ENCODE assay signal across 9 mouse cellular contexts in genomic region chr3:122074334-122074733, GRCm38 (mm10). TPM values are rescaled to one million over a fixed set of nuclear protein-coding genes. Genes with fewer than 3 reads are reported as not detected.
DNase-seq lines count a peak whose midpoint lies in the region; ATAC-seq lines count a peak whose summit lies in the region.
"Had no signal": no experiment of that assay in that cellular context is flagged by ENCODE, and none has a peak within 500 bp of the region (broad histone marks: within the 10 kb centered on the region; RNA-seq: fewer than 3 reads in every experiment).

No protein-coding gene starts in this region.

- peaks cover 10% of the 10 kb centered on the region for H3K27me3 ChIP-seq in hindbrain, embryonic 10.5 days (ENCODE audit: insufficient read depth, poor library complexity, severe bottlenecking)
- H3K27me3 ChIP-seq in limb, embryonic 11.5 days (ENCODE audit: control insufficient read depth, insufficient read depth, low read length), result no peaks in the 10 kb centered on the region
- no peaks in the 10 kb centered on the region for H3K27me3 ChIP-seq in neural tube, embryonic 15.5 days (replicated peaks)

- peak overlapping the region; percentile 77 for H3K27ac ChIP-seq in hindbrain, embryonic 10.5 days
- H3K27ac ChIP-seq in limb, embryonic 11.5 days (replicated peaks; ENCODE audit: low read depth, low read length), result peak overlapping the region; percentile 55; the same call in 1 of the 2 replicates
- H3K27ac ChIP-seq in neural tube, embryonic 15.5 days (replicated peaks), result peak overlapping the region; percentile 69

- 25% methylated on average over 10 of the region's 10 CpGs for WGBS in hindbrain, embryonic 10.5 days
- 29% methylated on average over 10 of the region's 10 CpGs for WGBS in limb, embryonic 11.5 days
- WGBS in neural tube, embryonic 15.5 days, result 30% methylated on average over 10 of the region's 10 CpGs

- DNase-seq in heart, adult 18-20 months, result peak; percentile 46 to 50
- DNase-seq in heart, adult 8-10 months (ENCODE audit: low spot score), result no peak
- no peak for DNase-seq in hindbrain, embryonic 10.5 days (ENCODE audit: low spot score)
- peak; percentile 41 for DNase-seq in limb, embryonic 11.5 days (ENCODE audit: low spot score)
- no peak for DNase-seq in urinary bladder, postnatal 4 days (ENCODE audit: low spot score in 2 of 2)
- DNase-seq in right cerebral cortex, adult 18-20 months, result no peak

- H3K4me1 ChIP-seq in hindbrain, embryonic 10.5 days (replicated peaks), result peaks cover 33% of the 10 kb centered on the region
- H3K4me1 ChIP-seq in limb, embryonic 11.5 days (ENCODE audit: control insufficient read depth, insufficient read depth, low read length), result peaks cover 26% of the 10 kb centered on the region
- peaks cover 23% of the 10 kb centered on the region for H3K4me1 ChIP-seq in neural tube, embryonic 15.5 days

- no peaks in the 10 kb centered on the region for H3K9me3 ChIP-seq in hindbrain, embryonic 10.5 days
- no peaks in the 10 kb centered on the region for H3K9me3 ChIP-seq in limb, embryonic 11.5 days (ENCODE audit: control insufficient read depth, low read length)
- H3K9me3 ChIP-seq in neural tube, embryonic 15.5 days (replicated peaks), result no peaks in the 10 kb centered on the region

- H3K4me2 ChIP-seq in limb, embryonic 11.5 days (ENCODE audit: low read depth, severe bottlenecking), result no peak overlapping the region
- no peak overlapping the region; the same call in 1 of the 2 replicates for H3K4me2 ChIP-seq in neural tube, embryonic 15.5 days

- H3K9ac ChIP-seq in limb, embryonic 11.5 days (ENCODE audit: low read length), result no peak overlapping the region
- H3K9ac ChIP-seq in neural tube, embryonic 15.5 days (replicated peaks), result no peak overlapping the region

- no peak overlapping the region for H3K4me3 ChIP-seq in hindbrain, embryonic 10.5 days
- H3K4me3 ChIP-seq in limb, embryonic 11.5 days (ENCODE audit: low read depth, low read length), result no peak overlapping the region
- H3K4me3 ChIP-seq in neural tube, embryonic 15.5 days (replicated peaks), result no peak overlapping the region
- H3K4me3 ChIP-seq: erythroblast, embryonic 14.5 days had no signal

- H3K36me3 ChIP-seq in hindbrain, embryonic 10.5 days, result no peaks in the 10 kb centered on the region
- H3K36me3 ChIP-seq in limb, embryonic 11.5 days (ENCODE audit: control insufficient read depth, insufficient read depth, low read length), result no peaks in the 10 kb centered on the region
- H3K36me3 ChIP-seq in neural tube, embryonic 15.5 days, result no peaks in the 10 kb centered on the region

- ATAC-seq in limb, embryonic 11.5 days (ENCODE audit: insufficient number of reproducible peaks, low FRiP score, low TSS enrichment, low read depth), result peak; percentile 59; the same call in 1 of the 2 replicates
- ATAC-seq in neural tube, embryonic 15.5 days (ENCODE audit: low FRiP score), result no peak
- no peak for ATAC-seq in granulocyte monocyte progenitor cell, adult 5-6 weeks (replicated peaks; ENCODE audit: poor library complexity, severe bottlenecking)

RNA-seq across cellular contexts. Expression of gene Abca4, which starts 30.1 kb away (rescaled TPM):
- 1 to 10 TPM; 1.7 to 2.1 TPM for total RNA-seq in heart, adult 18-20 months (2021)
- total RNA-seq in heart, adult 8-10 months (2022), result 1 to 10 TPM; 1.8 to 2.7 (median 2.3) TPM
- 2.1 and 2.3 TPM in 2 replicates for polyA plus RNA-seq in hindbrain, embryonic 10.5 days (2016; fragmentation: Nextera tagmentation; extraction: Ambion mirVana)
- polyA plus RNA-seq in limb, embryonic 11.5 days (2014; fragmentation: Nextera tagmentation; extraction: Ambion mirVana), result 2.0 and 2.4 TPM in 2 replicates
- 0.97 and 1.0 TPM in 2 replicates for polyA plus RNA-seq in neural tube, embryonic 15.5 days (2015; fragmentation: Nextera tagmentation; extraction: Ambion mirVana)
- 0.64 TPM in 1 of 2 replicates, not detected in the other for total RNA-seq in granulocyte monocyte progenitor cell, adult 5-6 weeks (2014; fragmentation: Nextera tagmentation)
- total RNA-seq in granulocyte monocyte progenitor cell, adult 5-6 weeks (2017), result 0.52 TPM in 1 of 2 replicates, not detected in the other

Comparison
In these comparisons a context has a peak if more than half of its experiments do, and no peak if none do; other contexts are left out.
1. DNase-seq: peak in heart, adult 18-20 months (2 of 2) and limb, embryonic 11.5 days (single experiment); none in heart, adult 8-10 months (single experiment), hindbrain, embryonic 10.5 days (single experiment), urinary bladder, postnatal 4 days (0 of 2) and right cerebral cortex, adult 18-20 months (single experiment).
2. Peak in every context shown above with its lines, with median percentiles within 50 percentile points of each other: H3K27ac ChIP-seq.